Mouse (Mus musculus) heart, embryonic 15.5 days (tissue): Measurements from ENCODE around the gene Sgta. TPM values are rescaled to one million over a fixed set of nuclear protein-coding genes. Genes with fewer than 3 reads are reported as not detected.

Source experiments
- ATAC-seq: fragments of 200-750 bp; cut with Nextera tagmentation; replicated peaks from 2 replicates; pipeline ENCODE4 v1.8.0; 2017; ENCODE audit warnings: low read depth, moderate TSS enrichment; ENCODE audit not compliant: insufficient number of reproducible peaks, insufficient read depth, low FRiP score
- H3K27ac ChIP-seq: fragments of 300-500 bp; sonication (generic); 2 replicates; pipeline ENCODE4 v1.5.1; 2015; ENCODE audit warnings: mild to moderate bottlenecking, inconsistent platforms
- H3K27me3 ChIP-seq: fragments of 300-500 bp; sonication (generic); 2 replicates; pipeline ENCODE4 v1.6.1; 2015; ENCODE audit warnings: inconsistent platforms
- H3K36me3 ChIP-seq: fragments of 300-500 bp; sonication (generic); 2 replicates; pipeline ENCODE4 v1.6.1; 2015; ENCODE audit warnings: mild to moderate bottlenecking, inconsistent platforms
- H3K4me1 ChIP-seq: fragments of 300-500 bp; sonication (generic); replicated peaks from 2 replicates; pipeline ENCODE4 v1.6.1; 2015; ENCODE audit warnings: inconsistent platforms
- H3K4me2 ChIP-seq: fragments of 300-500 bp; sonication (generic); 2 replicates; pipeline ENCODE4 v1.6.1; 2015; ENCODE audit warnings: inconsistent platforms, mild to moderate bottlenecking, moderate library complexity
- H3K4me3 ChIP-seq: fragments of 300-500 bp; sonication (generic); 2 replicates; pipeline ENCODE4 v1.5.1; 2015; ENCODE audit warnings: mild to moderate bottlenecking, inconsistent platforms
- H3K9ac ChIP-seq: fragments of 300-500 bp; sonication (generic); 2 replicates; pipeline ENCODE4 v1.6.1; 2015; ENCODE audit warnings: mild to moderate bottlenecking, inconsistent platforms
- H3K9me3 ChIP-seq: fragments of 300-500 bp; sonication (generic); replicated peaks from 2 replicates; pipeline ENCODE4 v1.6.1; 2016; ENCODE audit warnings: inconsistent platforms
- WGBS: fragments of 180-500 bp; shearing (Covaris S2); methylation state at CpG from one replicate; pipeline ENCODE4 v1.1.7; 2015; ENCODE audit warnings: mixed read lengths; 5-methylcytosine and 5-hydroxymethylcytosine counted together
- polyA plus RNA-seq: library from polyadenylated mRNA; unstranded; fragments of >200 nt; fragmentation: Nextera tagmentation; extraction: Ambion mirVana; gene quantifications from 2 replicates; pipeline ENCODE4 v1.2.1, GENCODE M21; 2015

Sgta gene
- polyA plus RNA-seq = 133 and 166 TPM in 2 replicates

- ATAC-seq = peak; percentile 94
Observed at GRCm38 (mm10) chr10:81059603-81060543, at the start of gene Sgta. Sgta (minus strand) TSS chr10:81060181.

GRCm38 (mm10) chr10:81106113-81106721, 46.2 kb upstream of the Sgta start:
- peaks cover 25% of the 10 kb centered on the region for H3K4me1 ChIP-seq
- ATAC-seq = peak; percentile 88
- no peaks in the 10 kb centered on the region for H3K9me3 ChIP-seq
- peak overlapping the region; percentile 99 for H3K27ac ChIP-seq
- WGBS = under 1% methylated on average over 35 of the region's 35 CpGs
- H3K27me3 ChIP-seq = no peaks in the 10 kb centered on the region
- H3K36me3 ChIP-seq = peaks cover 29% of the 10 kb centered on the region
- peak overlapping the region; percentile 98 for H3K9ac ChIP-seq
- H3K4me2 ChIP-seq = peak overlapping the region; percentile 88
- H3K4me3 ChIP-seq = peak overlapping the region; percentile 87

More at GRCm38 (mm10) chr10:81059603-81060543, at the start of gene Sgta:
- H3K4me3 ChIP-seq = peak within 1 kb of the TSS; percentile 70
- no peaks in the 10 kb centered on the region for H3K27me3 ChIP-seq
- H3K9me3 ChIP-seq = no peaks in the 10 kb centered on the region
- H3K4me1 ChIP-seq = peaks cover 27% of the 10 kb centered on the region
- WGBS = under 1% methylated on average over 48 of the region's 48 CpGs
- no peaks in the 10 kb centered on the region for H3K36me3 ChIP-seq
- peak within 1 kb of the TSS; percentile 78 for H3K4me2 ChIP-seq
- H3K27ac ChIP-seq = peak within 1 kb of the TSS; percentile 43
- H3K9ac ChIP-seq = peak within 1 kb of the TSS; percentile 83

- Histone ChIP-seq H3K4me1 (peaks cover 25% of the 10 kb centered on the region), H3K4me3 (peak within 1 kb of the TSS; percentile 87), H3K36me3 (peaks cover 24% of the 10 kb centered on the region), H3K9ac (peak within 1 kb of the TSS; percentile 98), H3K27me3 (no peaks in the 10 kb centered on the region), H3K4me2 (peak within 1 kb of the TSS; percentile 88), H3K27ac (peak within 1 kb of the TSS; percentile 99), H3K9me3 (no peaks in the 10 kb centered on the region)
- under 1% methylated on average over 56 of the region's 56 CpGs for WGBS
- ATAC-seq = peak; percentile 93
Observed at GRCm38 (mm10) chr10:81105565-81106112, 45.7 kb upstream of the Sgta start, which contains the start of gene Map2k2. Map2k2 (plus strand) TSS chr10:81105915.

GRCm38 (mm10) chr10:81094931-81095678, 35.1 kb upstream of the Sgta start:
- H3K27ac ChIP-seq = no peak overlapping the region
- H3K36me3 ChIP-seq = no peaks in the 10 kb centered on the region
- no peaks in the 10 kb centered on the region for H3K4me1 ChIP-seq
- WGBS = 51% methylated on average over 9 of the region's 9 CpGs
- no peak overlapping the region for H3K9ac ChIP-seq
- H3K27me3 ChIP-seq = no peaks in the 10 kb centered on the region
- no peak for ATAC-seq
- H3K4me2 ChIP-seq = no peak overlapping the region
- no peak overlapping the region for H3K4me3 ChIP-seq
- no peaks in the 10 kb centered on the region for H3K9me3 ChIP-seq

- no peak overlapping the region for H3K4me2 ChIP-seq
- no peaks in the 10 kb centered on the region for H3K9me3 ChIP-seq
Observed at GRCm38 (mm10) chr10:81092465-81093250, 32.7 kb upstream of the Sgta start.

GRCm38 (mm10) chr10:81090621-81091020, 30.6 kb upstream of the Sgta start:
- Histone ChIP-seq H3K4me1 (0 out of 2 replicates have a peak, but pooled peaks cover 7% of the 10 kb centered on the region), H3K4me2 (no peak overlapping the region), H3K27ac (no peak overlapping the region), H3K9me3 (no peaks in the 10 kb centered on the region), H3K27me3 (no peaks in the 10 kb centered on the region), H3K9ac (no peak overlapping the region), H3K4me3 (no peak overlapping the region), H3K36me3 (no peaks in the 10 kb centered on the region)
- 72% methylated on average over 7 of the region's 7 CpGs for WGBS
- no peak for ATAC-seq

More at GRCm38 (mm10) chr10:81092465-81093250, 32.7 kb upstream of the Sgta start:
- no peak; the same call in 1 of the 2 replicates for ATAC-seq
- Histone ChIP-seq H3K9ac (no peak overlapping the region), H3K27ac (no peak overlapping the region), H3K4me3 (no peak overlapping the region), H3K36me3 (no peaks in the 10 kb centered on the region), H3K4me1 (0 out of 2 replicates have a peak, but pooled peaks cover 7% of the 10 kb centered on the region), H3K27me3 (no peaks in the 10 kb centered on the region)
- WGBS = 42% methylated on average over 22 of the region's 22 CpGs

- Histone ChIP-seq H3K27me3 (no peaks in the 10 kb centered on the region), H3K4me2 (no peak overlapping the region), H3K4me1 (0 out of 2 replicates have a peak, but pooled peaks cover 7% of the 10 kb centered on the region), H3K9ac (no peak overlapping the region), H3K36me3 (no peaks in the 10 kb centered on the region), H3K9me3 (no peaks in the 10 kb centered on the region), H3K27ac (no peak overlapping the region), H3K4me3 (no peak overlapping the region)
- ATAC-seq = no peak; the same call in 1 of the 2 replicates
- WGBS = 31% methylated on average over 2 of the region's 2 CpGs
Observed at GRCm38 (mm10) chr10:81089216-81089615, 29.2 kb upstream of the Sgta start.

GRCm38 (mm10) chr10:81087021-81087420, 27.0 kb upstream of the Sgta start:
- Histone ChIP-seq H3K4me2 (no peak overlapping the region), H3K4me1 (0 out of 2 replicates have a peak, but pooled peaks cover 7% of the 10 kb centered on the region), H3K9ac (no peak overlapping the region), H3K27me3 (no peaks in the 10 kb centered on the region), H3K4me3 (no peak overlapping the region), H3K36me3 (peaks cover 2% of the 10 kb centered on the region), H3K9me3 (no peaks in the 10 kb centered on the region), H3K27ac (no peak overlapping the region)
- ATAC-seq = no peak
- WGBS = 41% methylated on average over 2 of the region's 2 CpGs

- H3K4me3 ChIP-seq = no peak overlapping the region
- H3K36me3 ChIP-seq = peaks cover 42% of the 10 kb centered on the region
- ATAC-seq = no peak
- WGBS = 76% methylated on average over 7 of the region's 7 CpGs
- no peaks in the 10 kb centered on the region for H3K9me3 ChIP-seq
- no peaks in the 10 kb centered on the region for H3K27me3 ChIP-seq
- H3K27ac ChIP-seq = no peak overlapping the region
- H3K9ac ChIP-seq = no peak overlapping the region
- no peak overlapping the region for H3K4me2 ChIP-seq
- no peaks in the 10 kb centered on the region for H3K4me1 ChIP-seq
Observed at GRCm38 (mm10) chr10:81082168-81082960, 22.4 kb upstream of the Sgta start.
